Mouse (Mus musculus): ENCODE measurements around the gene Ppm1b.

DNA sequence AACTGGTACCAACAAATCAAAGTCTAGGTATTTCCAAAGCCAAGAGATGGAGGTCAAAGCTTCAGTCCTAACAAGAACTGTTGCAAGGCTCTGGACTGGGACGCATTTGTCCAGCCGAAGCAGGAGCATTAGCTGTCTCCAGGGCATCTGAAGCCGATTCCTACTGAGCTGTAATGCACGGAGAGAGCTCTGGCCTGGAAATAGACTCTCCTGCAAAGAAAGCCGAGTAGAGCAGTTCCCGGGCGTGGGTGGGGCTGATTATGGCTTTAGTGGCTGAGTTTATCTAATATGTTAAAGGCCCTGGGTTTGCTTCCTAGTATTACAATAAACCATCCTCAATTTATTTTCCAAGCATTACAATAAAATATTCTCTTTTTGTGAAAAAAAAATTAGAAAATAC is 116.7 kb downstream of the Ppm1b start:
- TF ChIP-seq GATA1 (IDR thresholded peaks at IDR 0.05; ENCODE audit: borderline replicate concordance, low read length), result no peak
- TF ChIP-seq FLI1 (IDR thresholded peaks at IDR 0.05; ENCODE audit: low read length), result no peak
